Mouse (Mus musculus) heart, embryonic 10.5 days (tissue): ENCODE measurements around the gene Actl10. TPM values are rescaled to one million over a fixed set of nuclear protein-coding genes. Genes with fewer than 3 reads are reported as not detected.

Experiments
- DNase-seq: peaks from one replicate; pipeline ENCODE4 v3.0.0-alpha.2; 2017; ENCODE audit warnings: low spot score
- H3K27ac ChIP-seq: fragments of 300-500 bp; sonication (generic); 2 replicates; pipeline ENCODE4 v1.5.1; 2016; ENCODE audit warnings: mild to moderate bottlenecking
- H3K27me3 ChIP-seq: fragments of 300-500 bp; sonication (generic); 2 replicates; pipeline ENCODE4 v1.6.1; 2016; ENCODE audit warnings: mild to moderate bottlenecking; ENCODE audit not compliant: poor library complexity, insufficient read depth, severe bottlenecking
- H3K36me3 ChIP-seq: fragments of 300-500 bp; sonication (generic); 2 replicates; pipeline ENCODE4 v1.6.1; 2016; ENCODE audit warnings: mild to moderate bottlenecking, moderate library complexity
- H3K4me1 ChIP-seq: fragments of 300-500 bp; sonication (generic); 2 replicates; pipeline ENCODE4 v1.6.1; 2016; ENCODE audit warnings: mild to moderate bottlenecking
- H3K4me3 ChIP-seq: fragments of 300-500 bp; sonication (generic); 2 replicates; pipeline ENCODE4 v1.5.1; 2016; ENCODE audit warnings: mild to moderate bottlenecking, moderate library complexity
- H3K9me3 ChIP-seq: fragments of 300-500 bp; sonication (generic); 2 replicates; pipeline ENCODE4 v1.6.1; 2016; ENCODE audit warnings: mild to moderate bottlenecking, moderate library complexity
- WGBS: fragments of 180-500 bp; shearing (Covaris S2); methylation state at CpG from one replicate; pipeline ENCODE4 v1.1.7; 2016; 5-methylcytosine and 5-hydroxymethylcytosine counted together
- polyA plus RNA-seq: library from polyadenylated mRNA; unstranded; fragments of >200 nt; fragmentation: Nextera tagmentation; extraction: Ambion mirVana; gene quantifications from 2 replicates; pipeline ENCODE4 v1.2.1, GENCODE M21; 2016

Gene Actl10
- polyA plus RNA-seq, 1 experiment from 2014 or later, result 0.43 TPM

DNA sequence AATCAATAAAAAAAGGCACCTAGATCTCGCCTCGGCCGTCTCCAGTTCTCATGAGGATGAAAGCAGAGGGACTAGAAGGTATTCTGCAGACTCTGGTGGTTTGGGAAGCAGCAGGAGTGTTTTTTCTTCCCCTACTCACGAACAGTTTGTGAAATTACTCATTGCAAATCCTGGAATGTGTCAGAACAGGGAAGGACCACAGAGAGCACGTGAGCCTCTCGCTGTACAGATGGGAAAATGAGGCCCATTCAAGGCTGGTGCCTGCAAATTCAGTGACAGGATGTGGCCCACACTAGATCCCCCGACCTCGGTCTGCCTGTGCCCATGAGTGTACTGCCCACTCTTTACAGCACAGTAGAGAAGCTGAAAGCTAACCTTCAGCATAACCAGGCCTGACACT, 20.4 kb downstream of the Actl10 start:
- Histone ChIP-seq H3K36me3 (no peaks in the 10 kb centered on the region), H3K4me1 (peaks cover 29% of the 10 kb centered on the region), H3K4me3 (no peak overlapping the region), H3K9me3 (no peaks in the 10 kb centered on the region), H3K27ac (no peak overlapping the region), H3K27me3 (0 out of 2 replicates have a peak, but pooled peaks cover 2% of the 10 kb centered on the region)
- 82% methylated on average over 8 of the region's 8 CpGs for WGBS
- DNase-seq, result no peak

DNA sequence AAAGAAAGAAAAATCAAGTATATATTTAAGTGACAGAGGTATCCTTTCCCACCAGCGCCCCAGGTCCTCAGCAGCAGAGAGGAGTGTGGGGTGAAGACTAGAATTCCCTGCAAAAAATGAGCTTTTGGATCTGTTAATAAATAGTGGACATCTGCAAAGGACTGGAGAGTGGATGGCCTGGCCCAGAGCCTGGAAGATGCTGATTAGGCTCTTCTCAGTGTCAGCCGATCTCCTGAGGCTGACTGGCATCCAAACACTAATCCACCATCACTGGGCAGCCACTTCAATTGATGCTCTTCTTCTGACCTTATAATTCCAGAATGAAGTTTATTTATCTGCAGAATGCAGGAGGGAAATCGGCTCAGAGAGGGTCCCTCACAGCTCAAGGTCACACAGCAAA, 21.4 kb downstream of the Actl10 start:
- no peak for DNase-seq
- 84% methylated on average over 3 of the region's 3 CpGs for WGBS
- no peak overlapping the region for H3K27ac ChIP-seq
- H3K9me3 ChIP-seq, result no peaks in the 10 kb centered on the region
- H3K27me3 ChIP-seq, result 0 out of 2 replicates have a peak, but pooled peaks cover 3% of the 10 kb centered on the region
- H3K4me3 ChIP-seq, result no peak overlapping the region
- H3K4me1 ChIP-seq, result peaks cover 27% of the 10 kb centered on the region
- no peaks in the 10 kb centered on the region for H3K36me3 ChIP-seq

DNA sequence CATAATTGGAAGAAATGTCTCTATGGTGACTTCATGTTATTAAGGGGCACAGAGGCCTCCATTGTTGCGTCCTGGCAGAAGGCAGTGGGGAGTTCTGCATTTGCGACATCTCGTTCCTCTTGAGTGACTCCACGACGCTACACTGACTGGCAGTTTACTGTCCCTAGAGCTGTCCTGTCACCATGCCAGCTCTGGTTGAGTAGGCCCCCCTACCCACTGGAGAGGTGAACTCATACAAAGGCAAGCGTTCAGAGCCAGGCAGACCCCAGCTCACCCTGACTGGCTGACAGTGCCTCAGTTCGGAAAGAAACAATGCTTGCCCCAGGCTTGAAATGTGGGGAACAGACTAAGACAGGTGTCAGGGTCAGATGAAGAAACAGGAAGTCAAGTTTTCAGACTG, 22.7 kb downstream of the Actl10 start:
- Histone ChIP-seq H3K36me3 (no peaks in the 10 kb centered on the region), H3K27ac (no peak overlapping the region), H3K27me3 (0 out of 2 replicates have a peak, but pooled peaks cover 3% of the 10 kb centered on the region), H3K4me3 (no peak overlapping the region), H3K4me1 (peaks cover 15% of the 10 kb centered on the region; the same call in 1 of the 2 replicates), H3K9me3 (no peaks in the 10 kb centered on the region)
- 75% methylated on average over 7 of the region's 7 CpGs for WGBS
- no peak for DNase-seq

GRCm38 (mm10) chr2:154576876-154577743, 25.5 kb downstream of the Actl10 start:
- H3K27me3 ChIP-seq, result 0 out of 2 replicates have a peak, but pooled peaks cover 3% of the 10 kb centered on the region
- WGBS, result 57% methylated on average over 12 of the region's 12 CpGs
- no peak for DNase-seq
- H3K36me3 ChIP-seq, result no peaks in the 10 kb centered on the region
- 0 out of 2 replicates have a peak, but pooled peaks cover 4% of the 10 kb centered on the region for H3K4me1 ChIP-seq
- no peaks in the 10 kb centered on the region for H3K9me3 ChIP-seq
- no peak overlapping the region for H3K27ac ChIP-seq
- no peak overlapping the region for H3K4me3 ChIP-seq

- H3K27me3 ChIP-seq, result 0 out of 2 replicates have a peak, but pooled peaks cover 3% of the 10 kb centered on the region
- no peaks in the 10 kb centered on the region for H3K9me3 ChIP-seq
- DNase-seq, result no peak
- no peak overlapping the region for H3K27ac ChIP-seq
- H3K4me3 ChIP-seq, result no peak overlapping the region
- no peaks in the 10 kb centered on the region for H3K36me3 ChIP-seq
- WGBS, result 88% methylated on average over 6 of the region's 6 CpGs
- 0 out of 2 replicates have a peak, but pooled peaks cover 4% of the 10 kb centered on the region for H3K4me1 ChIP-seq
Measured at GRCm38 (mm10) chr2:154577744-154578067, 26.1 kb downstream of the Actl10 start.

GRCm38 (mm10) chr2:154580586-154580985, 29.0 kb downstream of the Actl10 start:
- H3K4me3 ChIP-seq, result no peak overlapping the region
- WGBS, result 67% methylated on average over 8 of the region's 8 CpGs
- no peak for DNase-seq
- no peak overlapping the region for H3K27ac ChIP-seq
- 0 out of 2 replicates have a peak, but pooled peaks cover 3% of the 10 kb centered on the region for H3K27me3 ChIP-seq
- peaks cover 21% of the 10 kb centered on the region for H3K4me1 ChIP-seq
- H3K36me3 ChIP-seq, result no peaks in the 10 kb centered on the region
- no peaks in the 10 kb centered on the region for H3K9me3 ChIP-seq

- no peak overlapping the region for H3K27ac ChIP-seq
- H3K27me3 ChIP-seq, result 0 out of 2 replicates have a peak, but pooled peaks cover 3% of the 10 kb centered on the region
- peaks cover 21% of the 10 kb centered on the region for H3K4me1 ChIP-seq
- DNase-seq, result no peak
- H3K9me3 ChIP-seq, result no peaks in the 10 kb centered on the region
- no peak overlapping the region for H3K4me3 ChIP-seq
- 94% methylated on average over 1 of the region's 1 CpGs for WGBS
- H3K36me3 ChIP-seq, result no peaks in the 10 kb centered on the region; the same call in 1 of the 2 replicates
Measured at GRCm38 (mm10) chr2:154581421-154581820, 29.8 kb downstream of the Actl10 start.

GRCm38 (mm10) chr2:154583906-154584872, 32.6 kb downstream of the Actl10 start:
- H3K36me3 ChIP-seq, result no peaks in the 10 kb centered on the region; the same call in 1 of the 2 replicates
- H3K9me3 ChIP-seq, result no peaks in the 10 kb centered on the region
- H3K27me3 ChIP-seq, result no peaks in the 10 kb centered on the region
- no peak for DNase-seq
- WGBS, result 49% methylated on average over 15 of the region's 15 CpGs
- no peak overlapping the region for H3K27ac ChIP-seq
- H3K4me1 ChIP-seq, result peaks cover 17% of the 10 kb centered on the region
- no peak overlapping the region for H3K4me3 ChIP-seq

GRCm38 (mm10) chr2:154584931-154585601, 33.5 kb downstream of the Actl10 start:
- Histone ChIP-seq H3K4me3 (no peak overlapping the region), H3K27ac (no peak overlapping the region), H3K36me3 (no peaks in the 10 kb centered on the region; the same call in 1 of the 2 replicates), H3K9me3 (no peaks in the 10 kb centered on the region), H3K4me1 (peaks cover 17% of the 10 kb centered on the region), H3K27me3 (no peaks in the 10 kb centered on the region)
- DNase-seq, result no peak
- 62% methylated on average over 17 of the region's 17 CpGs for WGBS

- Histone ChIP-seq H3K4me3 (no peak overlapping the region), H3K36me3 (no peaks in the 10 kb centered on the region; the same call in 1 of the 2 replicates), H3K27ac (no peak overlapping the region), H3K4me1 (peaks cover 17% of the 10 kb centered on the region), H3K9me3 (no peaks in the 10 kb centered on the region), H3K27me3 (no peaks in the 10 kb centered on the region)
- no peak for DNase-seq
- 66% methylated on average over 5 of the region's 5 CpGs for WGBS
Measured at GRCm38 (mm10) chr2:154586405-154586804, 34.8 kb downstream of the Actl10 start.

GRCm38 (mm10) chr2:154589051-154589450, 37.5 kb downstream of the Actl10 start:
- Histone ChIP-seq H3K9me3 (no peaks in the 10 kb centered on the region), H3K36me3 (peaks cover 8% of the 10 kb centered on the region; the same call in 1 of the 2 replicates), H3K27me3 (no peaks in the 10 kb centered on the region), H3K4me1 (peaks cover 10% of the 10 kb centered on the region), H3K27ac (no peak overlapping the region), H3K4me3 (no peak overlapping the region)
- no peak for DNase-seq
- WGBS, result 80% methylated on average over 4 of the region's 4 CpGs

- no peaks in the 10 kb centered on the region for H3K4me1 ChIP-seq
- H3K36me3 ChIP-seq, result peaks cover 8% of the 10 kb centered on the region; the same call in 1 of the 2 replicates
- H3K4me3 ChIP-seq, result no peak overlapping the region
- H3K27me3 ChIP-seq, result no peaks in the 10 kb centered on the region
- 82% methylated on average over 3 of the region's 3 CpGs for WGBS
- H3K9me3 ChIP-seq, result no peaks in the 10 kb centered on the region
- no peak for DNase-seq
- H3K27ac ChIP-seq, result no peak overlapping the region
Measured at GRCm38 (mm10) chr2:154591239-154591638, 39.7 kb downstream of the Actl10 start.
